Mouse (Mus musculus) megakaryocyte-erythroid progenitor cell, adult 5-6 weeks (primary cell): ENCODE results near the gene Inha. TPM values are rescaled to one million over a fixed set of nuclear protein-coding genes. Genes with fewer than 3 reads are reported as not detected.

Experiments
- ATAC-seq: replicated peaks from 2 replicates; pipeline ENCODE4 v1.8.0; 2016; ENCODE audit warnings: mild to moderate bottlenecking, inconsistent platforms; ENCODE audit not compliant: severe bottlenecking, poor library complexity, low FRiP score, low TSS enrichment
- total RNA-seq, 2 experiments: library from RNA; stranded (forward) in 1 of 2; stranded (reverse) in 1 of 2; fragments of 200-1000, 215-1000 nt in 1 of 2; fragments of >200 nt in 1 of 2; fragmentation: Nextera tagmentation in 1 of 2; gene quantifications; 2 replicates each; pipeline ENCODE4 v1.2.3; 2014 to 2017

Inha gene
- total RNA-seq, 2 experiments from 2014 or later, result 0.72 TPM; not detected in 1

GRCm38 (mm10) chr1:75549289-75550279, 42.7 kb downstream of the Inha start:
- ATAC-seq, result no peak

DNA sequence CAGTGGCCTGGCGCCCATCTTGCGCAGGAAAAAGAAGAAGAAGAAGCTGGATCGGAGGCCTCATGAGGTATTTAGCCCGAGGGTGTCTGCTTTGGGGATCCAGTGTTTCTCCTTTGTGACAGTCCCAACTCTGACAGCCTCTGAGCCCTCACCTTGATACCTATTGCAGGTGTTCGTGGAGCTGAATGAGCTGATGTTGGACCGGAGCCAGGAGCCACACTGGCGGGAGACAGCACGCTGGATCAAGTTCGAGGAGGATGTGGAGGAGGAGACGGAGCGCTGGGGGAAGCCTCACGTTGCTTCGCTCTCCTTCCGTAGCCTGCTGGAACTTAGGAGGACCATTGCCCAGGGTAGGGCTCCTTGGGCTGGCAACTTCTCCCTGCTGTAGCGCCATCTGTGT, 43.7 kb downstream of the Inha start:
- ATAC-seq, result no peak

DNA sequence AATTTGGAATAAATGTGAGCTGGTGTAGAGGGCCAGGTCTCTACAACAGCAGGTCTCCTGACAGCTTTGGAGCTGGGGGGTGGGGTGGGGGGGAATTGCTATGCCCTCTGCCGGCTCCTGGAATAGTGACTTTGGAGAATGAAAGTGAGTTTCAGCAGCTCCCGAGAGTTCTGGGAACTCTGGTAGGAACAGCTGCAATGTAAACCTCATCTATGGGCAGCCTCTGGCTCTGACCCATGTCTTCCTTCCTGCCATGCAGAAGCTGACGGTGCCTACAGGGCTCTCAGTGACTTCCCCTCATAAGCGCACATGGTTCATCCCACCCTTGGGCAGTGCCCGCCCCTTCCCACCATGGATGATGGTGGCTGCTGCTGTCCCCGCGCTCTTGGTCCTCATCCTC, 48.8 kb downstream of the Inha start:
- no peak for ATAC-seq

- no peak for ATAC-seq
These were observed 49.4 kb downstream of the Inha start for GRCm38 (mm10) chr1:75556143-75556781.

- no peak for ATAC-seq
These were observed 50.2 kb downstream of the Inha start for GRCm38 (mm10) chr1:75557041-75557440.

GRCm38 (mm10) chr1:75558388-75559178, 51.7 kb downstream of the Inha start:
- ATAC-seq, result no peak

DNA sequence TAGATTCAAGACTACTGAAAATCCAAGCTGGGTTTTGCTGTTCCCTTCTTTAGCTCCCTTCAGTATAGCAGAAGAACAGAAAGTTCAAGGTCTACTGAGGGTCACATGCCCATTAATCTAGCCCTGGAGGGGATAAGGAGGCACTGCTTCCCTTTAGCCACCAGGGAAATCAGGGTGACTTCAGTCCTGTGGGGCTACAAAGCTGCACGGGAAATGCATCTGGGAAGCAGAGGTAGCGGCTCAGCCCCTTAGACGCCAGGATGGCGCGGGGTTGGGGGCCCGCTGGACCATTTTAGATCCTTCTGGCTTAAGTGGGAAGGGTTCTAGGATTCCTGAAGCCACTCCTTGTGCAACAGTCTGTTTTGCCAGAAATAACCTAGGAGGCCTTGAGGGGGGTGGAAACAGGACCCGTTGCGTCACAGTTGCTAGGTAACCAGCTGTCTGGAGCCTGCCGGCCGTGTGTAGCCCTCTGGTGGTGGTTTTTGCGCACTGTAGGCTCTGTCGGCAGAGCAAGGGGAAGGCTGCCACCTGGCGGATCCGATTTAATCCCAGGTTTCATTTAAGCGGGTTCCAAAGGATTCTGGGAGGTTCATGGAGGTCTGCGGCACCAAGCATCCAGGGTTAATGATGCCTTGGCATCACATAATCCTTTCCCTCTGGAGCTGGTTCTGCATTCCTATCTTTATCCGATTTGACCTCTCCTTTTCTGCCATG, 52.5 kb downstream of the Inha start:
- ATAC-seq, result peak; percentile 90

Other genes starting within 250 kb of the Inha start
- gene Ptprn, start 242.6 kb upstream of the Inha start, total RNA-seq (2014; fragmentation: Nextera tagmentation), result 0.31 TPM in 1 of 2 replicates, not detected in the other
- gene Ptprn, start 242.6 kb upstream of the Inha start, total RNA-seq (2017), result 0.08 TPM in 1 of 2 replicates, not detected in the other
- gene Resp18, start 228.7 kb upstream of the Inha start, total RNA-seq (2014; fragmentation: Nextera tagmentation), result not detected in 2 replicates
- not detected in 2 replicates for gene Resp18, start 228.7 kb upstream of the Inha start, total RNA-seq (2017)
- gene Dnpep, start 189.1 kb upstream of the Inha start, total RNA-seq (2014; fragmentation: Nextera tagmentation), result 47.3 and 48.2 TPM in 2 replicates
- 45.3 and 50.8 TPM in 2 replicates for gene Dnpep, start 189.1 kb upstream of the Inha start, total RNA-seq (2017)
- not detected in 2 replicates for gene Des, start 146.7 kb upstream of the Inha start, total RNA-seq (2014; fragmentation: Nextera tagmentation)
- gene Des, start 146.7 kb upstream of the Inha start, total RNA-seq (2017), result not detected in 2 replicates
- gene Speg, start 131.8 kb upstream of the Inha start, total RNA-seq (2014; fragmentation: Nextera tagmentation), result not detected in 2 replicates
- gene Speg, start 131.8 kb upstream of the Inha start, total RNA-seq (2017), result 0.19 TPM in 1 of 2 replicates, not detected in the other
- gene Gmppa, start 71.1 kb upstream of the Inha start, total RNA-seq (2014; fragmentation: Nextera tagmentation), result 70.3 and 92.5 TPM in 2 replicates
- gene Gmppa, start 71.1 kb upstream of the Inha start, total RNA-seq (2017), result 35.0 and 52.6 TPM in 2 replicates
- gene Asic4, start 56.6 kb upstream of the Inha start, total RNA-seq (2014; fragmentation: Nextera tagmentation), result not detected in 2 replicates
- not detected in 2 replicates for gene Asic4, start 56.6 kb upstream of the Inha start, total RNA-seq (2017)
- 3.1 and 4.0 TPM in 2 replicates for gene Chpf, start 27.8 kb upstream of the Inha start, total RNA-seq (2014; fragmentation: Nextera tagmentation)
- gene Chpf, start 27.8 kb upstream of the Inha start, total RNA-seq (2017), result 0.15 and 1.2 TPM in 2 replicates
- 0.49 TPM in 1 of 2 replicates, not detected in the other for gene Tmem198, start 27.5 kb upstream of the Inha start, total RNA-seq (2014; fragmentation: Nextera tagmentation)
- gene Tmem198, start 27.5 kb upstream of the Inha start, total RNA-seq (2017), result not detected in 2 replicates
- gene Obsl1, start 625 bp upstream of the Inha start, total RNA-seq (2014; fragmentation: Nextera tagmentation), result 0.40 and 0.68 TPM in 2 replicates
- 0.30 and 0.47 TPM in 2 replicates for gene Obsl1, start 625 bp upstream of the Inha start, total RNA-seq (2017)
- gene Stk11ip, start 14.5 kb downstream of the Inha start, total RNA-seq (2014; fragmentation: Nextera tagmentation), result 12.1 and 17.6 TPM in 2 replicates
- 6.9 and 11.9 TPM in 2 replicates for gene Stk11ip, start 14.5 kb downstream of the Inha start, total RNA-seq (2017)
- not detected in 2 replicates for gene Slc4a3, start 39.2 kb downstream of the Inha start, total RNA-seq (2014; fragmentation: Nextera tagmentation)
- gene Slc4a3, start 39.2 kb downstream of the Inha start, total RNA-seq (2017), result not detected in 2 replicates